Mouse (Mus musculus) granulocyte monocyte progenitor cell, adult 5-6 weeks (primary cell): ENCODE measurements around the gene Lsamp. TPM values are rescaled to one million over a fixed set of nuclear protein-coding genes. Genes with fewer than 3 reads are reported as not detected.

Experiments used
- ATAC-seq: replicated peaks from 2 replicates; pipeline ENCODE4 v1.8.0; 2016; ENCODE audit warnings: mild to moderate bottlenecking, moderate TSS enrichment, inconsistent platforms; ENCODE audit not compliant: poor library complexity, severe bottlenecking
- total RNA-seq, 2 experiments: library from RNA; stranded (forward) in 1 of 2; stranded (reverse) in 1 of 2; fragments of 200-712, 200-1000 nt in 1 of 2; fragments of >200 nt in 1 of 2; fragmentation: Nextera tagmentation in 1 of 2; gene quantifications; 2 replicates each; pipeline ENCODE4 v1.2.3; 2014 to 2017

The Lsamp gene
- total RNA-seq, 2 experiments from 2014 or later: not detected

GRCm38 (mm10) chr16:40234151-40234895, 250.2 kb downstream of the Lsamp start:
- no peak for ATAC-seq

- ATAC-seq: no peak; the same call in 1 of the 2 replicates
Observed at GRCm38 (mm10) chr16:40271859-40272258, 287.7 kb downstream of the Lsamp start.

GRCm38 (mm10) chr16:40290132-40290531, 306.0 kb downstream of the Lsamp start:
- no peak for ATAC-seq

- no peak for ATAC-seq
Observed at GRCm38 (mm10) chr16:40294296-40294882, 310.2 kb downstream of the Lsamp start.

GRCm38 (mm10) chr16:40295240-40295639, 311.1 kb downstream of the Lsamp start:
- no peak for ATAC-seq

GRCm38 (mm10) chr16:40307666-40308065, 323.5 kb downstream of the Lsamp start:
- ATAC-seq: no peak

- ATAC-seq: no peak
Observed at GRCm38 (mm10) chr16:40316199-40316598, 332.0 kb downstream of the Lsamp start.

- no peak for ATAC-seq
Observed at GRCm38 (mm10) chr16:40324811-40325210, 340.6 kb downstream of the Lsamp start.

GRCm38 (mm10) chr16:40328249-40328820, 344.2 kb downstream of the Lsamp start:
- no peak for ATAC-seq

- no peak for ATAC-seq
Observed at GRCm38 (mm10) chr16:40369677-40370076, 385.5 kb downstream of the Lsamp start.

GRCm38 (mm10) chr16:40371291-40371690, 387.1 kb downstream of the Lsamp start:
- no peak for ATAC-seq

- no peak for ATAC-seq
Observed at GRCm38 (mm10) chr16:40375314-40375713, 391.2 kb downstream of the Lsamp start.

GRCm38 (mm10) chr16:40377129-40377799, 393.1 kb downstream of the Lsamp start:
- no peak for ATAC-seq

GRCm38 (mm10) chr16:40392106-40392505, 407.9 kb downstream of the Lsamp start:
- ATAC-seq: no peak

- no peak for ATAC-seq
Observed at GRCm38 (mm10) chr16:40399531-40399930, 415.4 kb downstream of the Lsamp start.

GRCm38 (mm10) chr16:40434280-40434679, 450.1 kb downstream of the Lsamp start:
- no peak for ATAC-seq

GRCm38 (mm10) chr16:40436415-40436814, 452.3 kb downstream of the Lsamp start:
- no peak for ATAC-seq

- no peak for ATAC-seq
Observed at GRCm38 (mm10) chr16:40437879-40438278, 453.7 kb downstream of the Lsamp start.

GRCm38 (mm10) chr16:40438876-40439275, 454.7 kb downstream of the Lsamp start:
- no peak for ATAC-seq

- no peak for ATAC-seq
Observed at GRCm38 (mm10) chr16:40446587-40446986, 462.4 kb downstream of the Lsamp start.

- ATAC-seq: no peak
Observed at GRCm38 (mm10) chr16:40463411-40464058, 479.4 kb downstream of the Lsamp start.
